Mouse (Mus musculus) bone marrow macrophage, adult 2 months (primary cell): ENCODE data around the gene Tut7.

ENCODE experiments used
- CTCF ChIP-seq: IDR thresholded peaks from 2 replicates; pipeline ENCODE4 v1.5.1; 2012; ENCODE audit warnings: low read depth, mild to moderate bottlenecking, low read length, moderate library complexity
- POLR2A ChIP-seq: IDR thresholded peaks from 2 replicates; pipeline ENCODE4 v1.6.1; 2012; ENCODE audit warnings: mild to moderate bottlenecking, low read depth, low read length, borderline replicate concordance

DNA sequence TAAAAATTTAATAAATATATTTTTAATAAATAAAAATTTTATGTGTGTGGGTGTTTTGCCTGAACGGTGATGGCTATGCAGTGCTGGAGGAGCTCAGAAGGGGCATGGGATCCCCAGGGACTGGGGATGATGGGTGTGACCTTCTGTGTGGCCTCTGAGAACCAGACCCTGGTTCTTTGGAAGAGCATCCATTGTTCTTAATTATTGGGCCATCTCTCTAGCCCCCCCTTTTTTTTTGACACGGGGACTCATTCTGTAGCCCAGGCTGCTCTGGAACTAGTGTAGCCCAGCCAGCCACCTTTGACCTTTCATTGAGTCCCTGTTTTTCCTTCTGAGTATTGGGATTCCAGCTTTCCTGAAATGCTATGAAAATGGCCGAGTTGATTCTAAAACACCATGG lies 13.9 kb upstream of the Tut7 start:
- TF ChIP-seq CTCF (no peak), POLR2A (no peak)
